Mouse (Mus musculus) T-helper 1 cell (primary cell): Measurements from ENCODE around the gene Mansc1.

Experiments
- in situ Hi-C: fragments of 300-600 bp; cut with MboI, MseI; formaldehyde crosslinking; loops from one replicate; pipeline ENCODE4 v1.15.1; 2025; ENCODE audit warnings: high pct_unique_total_duplicates

Mansc1 gene

GRCm38 (mm10) chr6:134601130-134601529 lies 31.2 kb downstream of the Mansc1 start:
- in situ Hi-C loops: no loop called here

GRCm38 (mm10) chr6:134599239-134599638 lies 33.0 kb downstream of the Mansc1 start:
- in situ Hi-C loops: no loop called here

DNA sequence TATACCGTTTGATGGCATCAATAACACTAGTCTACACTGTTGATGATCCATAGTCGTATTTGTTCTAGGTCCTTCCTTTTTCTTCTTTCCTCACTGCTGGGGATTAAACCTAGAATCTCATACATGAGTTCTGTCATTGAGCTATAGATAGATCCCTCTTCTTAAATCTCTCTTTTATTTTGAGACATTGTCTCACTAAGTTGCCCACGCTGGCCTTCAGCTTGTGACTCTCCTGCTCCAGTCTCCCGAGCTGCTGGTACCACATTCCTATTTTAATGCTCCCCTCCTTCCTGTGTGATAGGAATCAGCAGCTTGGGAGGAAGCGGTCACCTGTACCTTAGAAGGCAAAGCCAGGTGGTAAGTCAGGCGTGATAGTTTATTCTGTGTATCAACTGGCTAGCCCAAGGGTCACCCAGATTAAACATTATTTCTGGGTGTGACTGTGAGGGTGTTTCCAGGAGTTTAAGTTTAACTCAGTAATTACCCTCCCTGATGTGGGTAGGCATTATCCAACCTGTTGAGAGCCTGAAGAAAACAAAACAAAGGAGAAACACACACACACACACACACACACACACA lies 34.5 kb downstream of the Mansc1 start:
- in situ Hi-C loops: no loop called here

- in situ Hi-C loops: no loop called here
Measured at GRCm38 (mm10) chr6:134594569-134595442, 37.5 kb downstream of the Mansc1 start.

DNA sequence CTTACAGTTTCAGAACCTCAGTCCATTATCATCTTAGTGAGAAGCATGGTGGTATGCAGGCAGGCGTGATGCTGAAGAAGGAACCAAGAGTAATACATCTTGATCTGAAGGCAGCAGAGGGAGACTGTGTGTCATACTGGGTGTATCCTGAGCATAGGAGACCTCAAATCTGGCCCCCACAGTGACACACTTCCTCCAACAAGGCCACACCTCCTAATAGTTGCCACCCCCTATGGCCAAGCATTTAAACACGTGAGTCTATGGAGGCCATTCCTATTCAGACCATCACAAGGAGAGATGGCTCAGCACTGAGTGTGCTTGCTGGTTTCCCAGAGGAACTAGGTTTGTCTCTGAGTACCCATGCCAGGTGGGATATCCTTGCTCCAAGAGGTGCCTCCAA lies 40.7 kb downstream of the Mansc1 start:
- in situ Hi-C loops: no loop called here

DNA sequence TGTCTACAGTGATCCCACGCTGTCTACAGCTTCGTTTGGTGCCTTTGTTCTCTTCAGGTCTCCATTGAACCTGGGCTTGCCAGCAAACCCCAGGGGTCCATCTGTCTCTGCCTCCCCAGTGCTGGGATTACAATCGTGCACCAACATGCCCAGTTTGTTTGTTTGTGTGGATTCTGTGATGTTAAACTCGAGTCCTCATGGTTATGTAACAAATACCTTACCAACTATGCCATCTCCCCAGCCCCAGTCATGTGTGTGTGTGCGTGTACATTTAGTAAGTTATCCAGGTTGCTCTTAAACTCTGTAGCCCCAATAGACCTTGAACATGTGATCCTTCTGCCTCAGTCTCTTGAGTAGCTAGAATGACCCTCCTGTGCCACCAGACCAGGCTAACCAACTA lies 46.0 kb downstream of the Mansc1 start:
- in situ Hi-C loops: no loop called here

DNA sequence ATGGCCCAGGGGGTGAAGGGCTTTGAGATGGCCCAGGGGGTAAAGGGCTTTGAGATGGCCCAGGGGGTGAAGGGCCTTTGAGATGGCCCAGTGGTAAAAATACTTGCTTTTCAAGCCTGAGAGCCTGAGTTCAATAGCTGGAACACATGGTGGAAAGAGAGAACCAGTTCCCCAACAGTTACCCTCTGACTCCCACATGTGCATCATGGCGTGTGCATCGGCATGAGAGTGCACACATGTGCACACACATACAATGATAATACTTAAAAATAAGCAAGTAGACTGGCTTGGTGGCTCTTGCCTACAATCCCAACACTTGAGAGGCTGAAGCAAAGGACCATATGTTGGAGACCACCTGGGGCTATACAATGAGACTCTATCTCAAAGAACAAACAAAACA lies 47.7 kb downstream of the Mansc1 start:
- in situ Hi-C loops: no loop called here

DNA sequence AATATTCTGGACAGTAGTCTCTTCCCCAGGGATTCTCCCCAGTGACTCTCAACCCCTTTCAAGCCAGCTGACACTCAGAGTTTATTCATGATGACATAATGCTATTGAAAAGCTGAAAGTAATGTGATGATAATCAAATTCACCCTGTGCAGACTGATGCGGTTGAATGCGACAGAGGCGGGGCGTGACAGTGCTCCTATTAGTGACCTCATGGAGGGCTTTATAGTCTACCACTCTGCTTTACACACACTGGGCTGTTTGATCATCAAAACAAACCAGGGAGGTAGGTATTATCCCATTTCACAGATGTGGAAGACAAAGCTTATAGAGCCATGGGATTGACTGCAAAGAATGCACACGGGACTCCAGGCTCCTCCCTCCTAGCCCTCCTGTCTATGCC lies 50.2 kb downstream of the Mansc1 start:
- in situ Hi-C loops: no loop called here

GRCm38 (mm10) chr6:134579506-134579905 lies 52.8 kb downstream of the Mansc1 start:
- in situ Hi-C loops: no loop called here

GRCm38 (mm10) chr6:134578039-134578438 lies 54.2 kb downstream of the Mansc1 start:
- in situ Hi-C loops: no loop called here

- in situ Hi-C loops: no loop called here
Measured at GRCm38 (mm10) chr6:134575288-134575741, 57.0 kb downstream of the Mansc1 start.

GRCm38 (mm10) chr6:134567986-134568556 lies 64.2 kb downstream of the Mansc1 start:
- in situ Hi-C loops: loop anchor here (25.0 kb wide), 1 partner anchor 1969 kb away; no protein-coding TSS in a partner anchor

- in situ Hi-C loops: loop anchor here (25.0 kb wide), 1 partner anchor 1970 kb away; no protein-coding TSS in a partner anchor
Measured at GRCm38 (mm10) chr6:134566818-134567485, 65.3 kb downstream of the Mansc1 start, which contains the start of gene Lrp6. Gene Lrp6 (minus strand): TSS chr6:134566965.

GRCm38 (mm10) chr6:134566248-134566817 lies 66.0 kb downstream of the Mansc1 start:
- in situ Hi-C loops: loop anchor here (25.0 kb wide), 1 partner anchor 1971 kb away; no protein-coding TSS in a partner anchor

DNA sequence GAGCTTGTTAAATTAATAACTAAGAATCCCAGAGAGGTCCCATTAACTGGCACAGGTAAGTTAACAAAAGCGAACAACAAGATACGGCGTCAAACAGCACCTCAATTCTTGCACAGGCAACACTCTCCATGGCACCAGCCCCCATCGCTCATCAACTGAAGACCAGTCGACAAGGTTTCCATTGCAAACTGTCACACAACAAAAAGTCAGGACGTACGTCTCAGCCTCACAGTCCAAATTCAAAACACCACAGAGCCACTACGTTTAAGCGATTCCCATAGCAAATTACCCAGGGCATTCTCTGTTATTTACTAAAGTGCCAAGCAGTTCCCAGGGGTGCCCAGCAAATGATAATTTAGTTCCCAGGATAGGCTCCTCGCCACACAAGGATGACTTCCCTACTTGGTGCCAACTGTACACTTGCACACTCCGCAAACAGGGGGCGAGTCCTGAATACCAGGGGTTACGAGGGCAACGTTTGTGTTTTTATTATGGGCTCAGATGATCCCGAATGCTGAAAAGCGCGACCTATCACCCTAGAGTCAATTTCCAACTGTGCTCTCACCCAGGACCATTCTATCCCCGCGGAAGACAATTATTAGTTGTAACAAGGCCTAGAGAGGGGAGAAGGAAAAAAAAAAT lies 66.6 kb downstream of the Mansc1 start:
- in situ Hi-C loops: loop anchor here (25.0 kb wide), 1 partner anchor 1972 kb away; no protein-coding TSS in a partner anchor

DNA sequence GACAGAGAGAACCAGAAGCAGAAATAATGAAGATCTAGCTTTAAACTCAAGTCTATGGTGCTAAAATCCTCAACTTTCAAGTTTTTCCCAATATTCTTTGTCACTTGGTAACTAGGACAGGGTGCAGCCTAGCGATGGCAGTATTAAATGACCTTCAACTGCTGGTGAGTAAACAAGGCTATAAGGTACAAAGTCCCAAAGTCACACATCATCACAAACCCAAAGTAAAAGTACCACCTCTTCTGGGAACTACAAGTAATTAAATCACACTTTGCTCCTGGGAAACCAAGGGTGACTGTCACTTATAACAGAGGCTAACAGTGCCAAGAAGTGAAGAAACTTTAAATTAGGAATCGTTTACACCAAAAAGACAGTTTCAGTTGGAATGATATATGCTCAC lies 67.7 kb downstream of the Mansc1 start:
- in situ Hi-C loops: loop anchor here (25.0 kb wide), 1 partner anchor 1973 kb away; no protein-coding TSS in a partner anchor

GRCm38 (mm10) chr6:134559635-134560034 lies 72.7 kb downstream of the Mansc1 start:
- in situ Hi-C loops: loop anchor here (25.0 kb wide), 1 partner anchor 1978 kb away; no protein-coding TSS in a partner anchor
